Mouse (Mus musculus) ES-E14 (cell line): Measurements from ENCODE around the gene Rora. TPM values are rescaled to one million over a fixed set of nuclear protein-coding genes. Genes with fewer than 3 reads are reported as not detected.

ENCODE experiments used
- DNase-seq: peaks from one replicate; pipeline ENCODE4 v3.0.0-alpha.2; 2013; ENCODE audit warnings: low read depth, low spot score
- H3K27ac ChIP-seq: 2 replicates; pipeline ENCODE4 v1.5.1; 2012; ENCODE audit warnings: low read depth, mild to moderate bottlenecking, low read length, moderate library complexity, mixed read lengths; ENCODE audit not compliant: poor library complexity, insufficient read depth, severe bottlenecking
- H3K36me3 ChIP-seq: 2 replicates; pipeline ENCODE4 v1.6.1; 2012; ENCODE audit warnings: mild to moderate bottlenecking, low read length, moderate library complexity, mixed read lengths; ENCODE audit not compliant: control insufficient read depth, poor library complexity, insufficient read depth, severe bottlenecking
- H3K4me1 ChIP-seq, 2 experiments: fragments of 150-350 bp in 1 of 2; sonication (generic) in 1 of 2; 2 replicates each; pipeline ENCODE4 v1.6.1; 2012; ENCODE audit warnings: low read length in 2 of 2, mild to moderate bottlenecking in 1 of 2, mixed read lengths in 1 of 2; ENCODE audit not compliant: control insufficient read depth in 2 of 2, insufficient read depth in 2 of 2, poor library complexity in 1 of 2
- H3K4me3 ChIP-seq, 2 experiments: fragments of 150-350 bp in 1 of 2; sonication (generic) in 1 of 2; 2 replicates each; pipeline ENCODE4 v1.5.1; 2012; ENCODE audit warnings: low read length in 2 of 2, low read depth in 1 of 2, mild to moderate bottlenecking in 1 of 2, mixed read lengths in 1 of 2; ENCODE audit not compliant: insufficient read depth in 1 of 2, poor library complexity in 1 of 2, severe bottlenecking in 1 of 2
- H3K9ac ChIP-seq: 2 replicates; pipeline ENCODE4 v1.6.1; 2012; ENCODE audit warnings: low read depth, mild to moderate bottlenecking, low read length, mixed read lengths; ENCODE audit not compliant: poor library complexity, insufficient read depth, severe bottlenecking
- H3K9me3 ChIP-seq: fragments of 150-350 bp; sonication (generic); 2 replicates; pipeline ENCODE4 v1.6.1; 2012; ENCODE audit warnings: low read depth, mild to moderate bottlenecking, low read length; ENCODE audit not compliant: control insufficient read depth, insufficient read depth
- CHD2 ChIP-seq: IDR thresholded peaks from 2 replicates; pipeline ENCODE4 v1.6.1; 2014; ENCODE audit warnings: mild to moderate bottlenecking, low read depth, low read length, inconsistent platforms
- HCFC1 ChIP-seq: IDR thresholded peaks from 2 replicates; pipeline ENCODE4 v1.6.1; 2012; ENCODE audit warnings: low read length, inconsistent platforms, borderline replicate concordance; ENCODE audit not compliant: insufficient read depth
- MAFK ChIP-seq: IDR thresholded peaks from 2 replicates; pipeline ENCODE4 v1.6.1; 2014; ENCODE audit warnings: mild to moderate bottlenecking, low read depth, low read length, inconsistent platforms; ENCODE audit not compliant: insufficient read depth
- ZC3H11A ChIP-seq: IDR thresholded peaks from 2 replicates; pipeline ENCODE4 v1.6.1; 2012; ENCODE audit warnings: low read depth, mild to moderate bottlenecking, inconsistent platforms, low read length, borderline replicate concordance
- ZNF384 ChIP-seq: IDR thresholded peaks from 2 replicates; pipeline ENCODE4 v1.6.1; 2012; ENCODE audit warnings: low read depth, low read length, inconsistent platforms
- in situ Hi-C, 2 experiments: fragments of 600-800 bp; cut with MboI; formaldehyde crosslinking; loops; one replicate each; pipeline ENCODE4 v1.15.1; 2025; ENCODE audit warnings: low sequenced_read_pairs in 2 of 2, inconsistent platforms in 1 of 2; ENCODE audit not compliant: unreplicated experiment in 2 of 2
- total RNA-seq: library from RNA; depleted of rRNA; stranded (reverse); fragments of 300-350 nt; gene quantifications from 2 replicates; pipeline ENCODE4 v1.2.3, GENCODE M21; 2012

Rora gene
- total RNA-seq, 1 experiment = 2.1 TPM

GRCm38 (mm10) chr9:69071203-69071867, 417.7 kb downstream of the Rora start:
- TF ChIP-seq ZNF384 (no peak), HCFC1 (no peak), CHD2 (no peak), MAFK (no peak), ZC3H11A (no peak)
- in situ Hi-C loops = no loop called here
- no peaks in the 10 kb centered on the region for H3K9me3 ChIP-seq
- DNase-seq = no peak
- no peak overlapping the region for H3K27ac ChIP-seq
- no peak overlapping the region for H3K9ac ChIP-seq
- no peaks in the 10 kb centered on the region for H3K4me1 ChIP-seq
- H3K4me3 ChIP-seq = no peak overlapping the region
- H3K36me3 ChIP-seq = no peaks in the 10 kb centered on the region

- Histone ChIP-seq H3K4me1 (no peaks in the 10 kb centered on the region), H3K9ac (no peak overlapping the region), H3K4me3 (no peak overlapping the region), H3K9me3 (no peaks in the 10 kb centered on the region), H3K27ac (no peak overlapping the region), H3K36me3 (no peaks in the 10 kb centered on the region)
- TF ChIP-seq HCFC1 = no peak
- TF ChIP-seq ZNF384 = no peak
- TF ChIP-seq CHD2 = no peak
- no peak for TF ChIP-seq MAFK
- TF ChIP-seq ZC3H11A = no peak
- in situ Hi-C loops = no loop called here
- DNase-seq = no peak
Observed at GRCm38 (mm10) chr9:69073271-69073670, 419.7 kb downstream of the Rora start.

DNA sequence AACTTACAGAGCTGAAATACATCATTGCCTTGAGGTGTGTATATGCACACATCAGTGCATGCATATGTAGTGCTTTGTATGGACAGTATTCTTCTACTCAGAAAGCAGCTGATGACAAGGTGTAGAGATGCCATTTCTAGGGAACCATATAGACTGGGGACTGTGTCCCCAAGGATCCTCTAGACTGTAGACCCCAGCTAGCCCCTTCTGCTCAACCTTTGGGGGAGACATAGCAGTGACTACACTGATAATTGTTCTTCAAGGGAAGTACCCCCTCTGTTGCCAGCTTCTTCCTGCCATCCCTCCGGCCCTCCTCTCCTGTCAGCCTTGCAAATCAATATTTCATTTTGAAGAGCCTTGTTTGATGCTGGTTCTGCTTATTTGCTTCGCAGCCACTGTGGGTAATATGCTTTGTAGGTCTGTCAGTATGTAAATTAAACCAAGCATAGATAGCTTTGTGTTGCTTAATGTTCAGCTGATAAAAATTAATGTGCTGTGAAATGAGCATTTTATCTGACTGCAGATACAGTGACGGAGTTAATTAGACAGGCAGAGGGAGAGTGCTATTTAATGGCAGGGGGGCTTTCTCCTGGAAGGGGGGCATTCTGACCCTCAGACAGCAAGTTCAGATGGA, 430.6 kb downstream of the Rora start:
- TF ChIP-seq ZC3H11A = no peak
- TF ChIP-seq ZNF384 = no peak
- TF ChIP-seq CHD2 = no peak
- TF ChIP-seq HCFC1 = no peak
- TF ChIP-seq MAFK = no peak
- Histone ChIP-seq H3K4me1 (no peaks in the 10 kb centered on the region), H3K4me3 (no peak overlapping the region), H3K27ac (no peak overlapping the region), H3K36me3 (no peaks in the 10 kb centered on the region), H3K9me3 (no peaks in the 10 kb centered on the region), H3K9ac (no peak overlapping the region)
- in situ Hi-C loops = no loop called here
- DNase-seq = no peak

DNA sequence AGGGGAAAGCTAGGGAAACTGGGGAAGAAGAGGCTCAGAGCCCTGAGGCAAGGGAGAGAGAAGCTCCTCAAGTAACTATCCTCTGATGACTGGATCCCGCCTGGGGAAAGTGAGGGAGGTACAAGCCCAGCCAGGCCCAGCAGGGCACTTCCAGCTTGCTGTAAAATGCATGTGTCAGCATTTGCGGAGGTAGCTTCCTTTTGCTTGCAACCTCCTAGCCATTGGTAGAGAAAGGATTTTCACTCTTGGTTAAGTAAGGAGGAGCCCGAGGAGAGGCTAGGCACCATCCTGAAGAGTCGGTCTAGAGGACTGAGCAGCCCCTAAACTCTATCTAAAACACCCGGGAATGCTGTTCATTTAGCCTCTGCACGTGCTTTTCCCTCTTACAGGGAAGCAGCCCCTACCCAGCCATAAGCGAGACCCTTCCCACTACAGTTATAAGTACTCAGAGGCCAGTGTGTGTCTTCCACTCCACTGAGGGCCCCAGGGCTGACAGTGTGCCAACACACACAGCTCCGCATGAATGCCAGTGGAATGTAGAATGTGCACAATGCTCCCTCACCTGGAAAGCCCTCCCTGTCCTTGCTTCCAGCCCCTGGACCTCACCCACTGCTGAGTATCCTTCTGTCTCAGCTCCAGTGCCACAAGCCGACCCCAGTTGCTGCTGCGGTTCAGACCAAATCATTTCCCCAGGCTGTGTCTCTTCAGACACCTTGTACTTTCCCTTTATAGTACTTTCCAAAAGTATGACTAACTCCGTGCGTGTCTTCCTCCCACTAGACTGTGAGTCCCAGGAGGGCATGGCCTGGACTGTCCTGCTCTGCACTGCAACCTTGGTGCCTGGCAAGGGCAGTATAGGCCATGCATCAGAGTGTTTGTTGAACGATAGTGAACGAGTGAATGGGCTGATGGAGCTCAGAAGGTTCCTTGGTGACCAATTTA, 431.4 kb downstream of the Rora start:
- no peak overlapping the region for H3K27ac ChIP-seq
- TF ChIP-seq MAFK (peak; percentile 55; the same call in 1 of the 2 replicates), ZC3H11A (no peak), CHD2 (no peak), HCFC1 (no peak), ZNF384 (no peak)

More for the DNA sequence above, 431.4 kb downstream of the Rora start:
- Histone ChIP-seq H3K9me3 (no peaks in the 10 kb centered on the region), H3K4me1 (no peaks in the 10 kb centered on the region), H3K4me3 (no peak overlapping the region), H3K9ac (no peak overlapping the region), H3K36me3 (no peaks in the 10 kb centered on the region)
- in situ Hi-C loops = no loop called here
- DNase-seq = no peak
